Mouse (Mus musculus): ENCODE measurements around the gene Map2k6. TPM values are rescaled to one million over a fixed set of nuclear protein-coding genes. Genes with fewer than 3 reads are reported as not detected.
A peak's percentile ranks its signal among the peaks of the same experiment; 100 is the strongest.
"Not testable (repeated sequence)": the region's sequence is repeated elsewhere in the genome, so short reads cannot be mapped to it uniquely, and the experiment has no call there.

Gene Map2k6
- 1.6 and 3.6 TPM in 2 replicates for polyA plus RNA-seq (2012; ENCODE audit: insufficient read depth, insufficient read length, missing spikeins)

DNA sequence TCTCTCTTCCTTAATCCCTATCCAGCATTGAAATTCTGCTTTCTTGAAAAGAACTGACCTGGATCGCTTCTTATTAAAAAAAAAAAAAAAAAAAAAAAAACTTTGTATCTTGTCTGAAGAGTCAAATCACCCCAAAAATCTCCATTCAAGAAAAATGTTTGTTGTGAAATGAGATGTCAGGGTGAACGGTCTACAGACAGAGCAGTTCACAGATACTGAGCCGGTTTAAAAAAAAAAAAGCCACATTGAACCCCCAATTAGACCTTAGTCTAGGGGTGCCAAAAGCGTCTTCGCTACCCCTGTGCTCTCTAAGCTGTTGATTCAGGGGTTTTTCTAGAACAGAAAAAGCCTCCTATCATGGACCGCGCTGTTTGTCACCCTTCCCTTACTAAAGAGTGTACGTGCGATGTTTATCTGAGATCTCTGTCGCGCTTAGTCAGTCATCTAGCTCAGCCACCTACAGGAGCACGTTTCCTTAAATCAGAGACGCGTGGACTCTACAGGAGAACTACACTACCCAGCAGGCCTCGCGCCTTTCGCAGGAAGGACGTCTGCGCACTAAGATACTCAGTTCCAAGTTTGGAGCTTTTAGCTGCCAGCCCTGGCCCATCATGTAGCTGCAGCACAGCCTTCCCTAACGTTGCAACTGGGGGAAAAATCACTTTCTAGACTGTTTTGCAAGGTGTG is at the start of gene Map2k6:
Gene Map2k6 (plus strand): TSS at position 570 of the 687 bp plus-strand sequence.
- peak within 1 kb of the TSS; percentile 40 for H3K27ac ChIP-seq (ENCODE audit: insufficient read depth, low read depth, low read length)
- peaks cover 8% of the 10 kb centered on the region for H3K4me1 ChIP-seq (ENCODE audit: control insufficient read depth, insufficient read depth, low read length)
- peak within 1 kb of the TSS; percentile 74 for H3K4me3 ChIP-seq (ENCODE audit: insufficient read depth, low read length)
- no peak for TF ChIP-seq POLR2A (IDR thresholded peaks at IDR 0.05; ENCODE audit: borderline replicate concordance, low read depth, low read length)
- TF ChIP-seq CTCF (IDR thresholded peaks at IDR 0.05; ENCODE audit: low read depth, low read length) = no peak

- no peak overlapping the region for H3K27ac ChIP-seq (ENCODE audit: insufficient read depth, low read depth, low read length)
- no peak overlapping the region for H3K4me3 ChIP-seq (ENCODE audit: insufficient read depth, low read length)
- TF ChIP-seq POLR2A (IDR thresholded peaks at IDR 0.05; ENCODE audit: borderline replicate concordance, low read depth, low read length) = no peak
- TF ChIP-seq CTCF (IDR thresholded peaks at IDR 0.05; ENCODE audit: low read depth, low read length) = no peak
Measured at GRCm38 (mm10) chr11:110354261-110354660, 44.7 kb upstream of the Map2k6 start.

DNA sequence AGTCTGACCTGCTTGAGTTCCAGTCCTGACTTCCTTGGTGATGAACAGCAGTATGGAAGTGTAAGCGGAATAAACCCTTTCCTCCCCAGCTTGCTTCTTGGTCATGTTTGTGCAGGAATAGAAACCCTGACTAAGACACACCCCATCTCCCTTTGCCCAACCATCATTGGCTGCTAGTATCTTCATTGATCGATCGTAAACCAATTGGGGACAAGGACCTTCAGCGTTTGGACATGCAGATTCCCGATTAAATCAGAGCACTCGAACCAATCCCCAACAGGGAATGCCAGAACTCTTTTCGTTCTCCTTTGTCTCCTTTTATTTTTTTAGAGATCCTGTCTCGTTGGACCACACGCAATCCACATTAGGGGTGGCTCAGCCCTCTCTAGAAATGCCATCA is 43.8 kb upstream of the Map2k6 start:
- not testable (repeated sequence) for H3K4me1 ChIP-seq (ENCODE audit: control insufficient read depth, insufficient read depth, low read length); H3K4me3 ChIP-seq (ENCODE audit: insufficient read depth, low read length)

More at GRCm38 (mm10) chr11:110354261-110354660, 44.7 kb upstream of the Map2k6 start:
- peaks cover 7% of the 10 kb centered on the region for H3K4me1 ChIP-seq (ENCODE audit: control insufficient read depth, insufficient read depth, low read length)

DNA sequence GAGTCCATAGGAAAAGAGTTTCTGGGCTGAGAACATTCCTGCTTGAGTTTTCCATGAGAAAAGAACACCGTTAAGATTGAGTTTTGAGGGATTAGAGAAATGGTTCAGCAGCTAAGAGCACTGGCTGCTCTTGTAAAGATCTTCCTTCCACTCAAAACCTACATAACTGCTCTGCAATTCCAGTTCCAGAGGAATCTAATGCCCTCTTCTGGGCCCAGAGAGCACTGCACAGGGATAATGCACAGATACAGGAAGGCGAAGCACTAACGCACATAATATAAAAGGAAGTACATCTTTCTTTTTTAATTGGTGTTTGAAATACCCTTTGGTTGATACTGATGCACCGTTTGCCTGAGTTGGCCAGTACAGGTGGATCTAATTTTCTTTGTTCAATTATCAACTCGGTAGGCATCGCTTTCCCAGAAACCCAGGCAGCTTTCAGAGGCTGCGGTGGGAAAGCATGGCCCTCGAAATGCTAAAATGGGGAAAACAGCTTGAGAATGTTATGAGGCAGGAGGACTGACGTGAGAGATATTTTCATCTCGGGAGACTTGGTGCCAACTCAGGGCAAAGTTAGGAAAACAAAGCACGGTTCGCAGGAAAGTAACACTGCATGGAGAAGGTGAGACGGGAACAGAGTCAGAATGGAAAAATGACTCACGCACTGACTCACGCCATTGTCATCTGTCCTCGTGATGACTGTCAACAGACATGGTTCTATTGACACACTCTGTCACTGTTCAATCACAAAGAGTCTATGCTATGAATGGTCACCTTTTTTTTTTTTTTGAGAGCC is 41.0 kb upstream of the Map2k6 start:
- Histone ChIP-seq H3K27ac (ENCODE audit: insufficient read depth, low read depth, low read length) (peak overlapping the region; percentile 67), H3K4me1 (ENCODE audit: control insufficient read depth, insufficient read depth, low read length) (peaks cover 7% of the 10 kb centered on the region), H3K4me3 (ENCODE audit: insufficient read depth, low read length) (peak overlapping the region; percentile 43)
- TF ChIP-seq CTCF (IDR thresholded peaks at IDR 0.05; ENCODE audit: low read depth, low read length) = no peak
- no peak for TF ChIP-seq POLR2A (IDR thresholded peaks at IDR 0.05; ENCODE audit: borderline replicate concordance, low read depth, low read length)

More for the DNA sequence above, 43.8 kb upstream of the Map2k6 start:
- not testable (repeated sequence) for H3K27ac ChIP-seq (ENCODE audit: insufficient read depth, low read depth, low read length)

DNA sequence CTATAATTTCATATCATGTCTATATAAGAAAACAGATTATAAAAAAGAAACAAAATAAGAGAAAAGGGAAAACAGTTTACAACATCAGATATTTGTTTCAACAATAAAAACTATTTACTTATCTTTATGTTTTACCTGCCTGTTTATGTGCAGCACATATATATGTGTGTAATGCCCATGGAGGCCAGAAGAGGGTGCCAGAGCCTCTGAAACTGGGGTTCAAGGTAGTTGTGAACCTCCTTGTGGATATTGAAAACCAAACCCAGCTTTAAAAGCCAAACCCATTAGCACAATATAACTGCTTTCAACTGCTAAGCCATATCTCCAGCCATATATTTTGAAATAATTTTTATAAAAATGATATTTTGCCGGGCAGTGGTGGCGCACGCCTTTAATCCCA is 33.9 kb upstream of the Map2k6 start:
- TF ChIP-seq POLR2A (IDR thresholded peaks at IDR 0.05; ENCODE audit: borderline replicate concordance, low read depth, low read length) (no peak), CTCF (IDR thresholded peaks at IDR 0.05; ENCODE audit: low read depth, low read length) (no peak)
- H3K4me1 ChIP-seq (ENCODE audit: control insufficient read depth, insufficient read depth, low read length) = no peaks in the 10 kb centered on the region
- no peak overlapping the region for H3K4me3 ChIP-seq (ENCODE audit: insufficient read depth, low read length)
- no peak overlapping the region for H3K27ac ChIP-seq (ENCODE audit: insufficient read depth, low read depth, low read length)

GRCm38 (mm10) chr11:110366902-110367301 is 32.0 kb upstream of the Map2k6 start:
- TF ChIP-seq CTCF (IDR thresholded peaks at IDR 0.05; ENCODE audit: low read depth, low read length) (no peak), POLR2A (IDR thresholded peaks at IDR 0.05; ENCODE audit: borderline replicate concordance, low read depth, low read length) (no peak)
- Histone ChIP-seq H3K27ac (ENCODE audit: insufficient read depth, low read depth, low read length) (no peak overlapping the region), H3K4me1 (ENCODE audit: control insufficient read depth, insufficient read depth, low read length) (peaks cover 3% of the 10 kb centered on the region; the same call in 1 of the 2 replicates)

DNA sequence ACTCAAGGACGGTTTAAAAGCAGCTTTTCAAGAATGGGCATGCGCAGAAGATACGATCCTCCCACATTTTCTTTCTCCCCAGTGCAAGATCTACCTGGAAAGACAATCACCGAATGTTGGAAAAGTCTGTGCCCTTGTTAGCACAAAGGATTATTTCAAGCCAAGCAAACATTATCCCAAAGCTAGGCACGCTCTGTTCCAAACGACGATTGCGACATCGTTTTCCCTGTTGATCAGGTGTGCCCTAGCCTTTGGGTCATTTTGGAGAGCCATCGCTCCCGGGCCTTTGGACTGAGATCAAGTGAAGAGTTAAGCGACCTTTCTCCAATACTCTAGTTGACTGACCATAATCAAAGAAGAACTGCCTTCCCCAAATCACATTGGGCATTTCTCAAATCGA is 31.3 kb upstream of the Map2k6 start:
- Histone ChIP-seq H3K27ac (ENCODE audit: insufficient read depth, low read depth, low read length) (no peak overlapping the region), H3K4me3 (ENCODE audit: insufficient read depth, low read length) (no peak overlapping the region), H3K4me1 (ENCODE audit: control insufficient read depth, insufficient read depth, low read length) (peaks cover 5% of the 10 kb centered on the region)
- TF ChIP-seq POLR2A (IDR thresholded peaks at IDR 0.05; ENCODE audit: borderline replicate concordance, low read depth, low read length) (no peak), CTCF (IDR thresholded peaks at IDR 0.05; ENCODE audit: low read depth, low read length) (no peak)

More at GRCm38 (mm10) chr11:110366902-110367301, 32.0 kb upstream of the Map2k6 start:
- no peak overlapping the region for H3K4me3 ChIP-seq (ENCODE audit: insufficient read depth, low read length)

DNA sequence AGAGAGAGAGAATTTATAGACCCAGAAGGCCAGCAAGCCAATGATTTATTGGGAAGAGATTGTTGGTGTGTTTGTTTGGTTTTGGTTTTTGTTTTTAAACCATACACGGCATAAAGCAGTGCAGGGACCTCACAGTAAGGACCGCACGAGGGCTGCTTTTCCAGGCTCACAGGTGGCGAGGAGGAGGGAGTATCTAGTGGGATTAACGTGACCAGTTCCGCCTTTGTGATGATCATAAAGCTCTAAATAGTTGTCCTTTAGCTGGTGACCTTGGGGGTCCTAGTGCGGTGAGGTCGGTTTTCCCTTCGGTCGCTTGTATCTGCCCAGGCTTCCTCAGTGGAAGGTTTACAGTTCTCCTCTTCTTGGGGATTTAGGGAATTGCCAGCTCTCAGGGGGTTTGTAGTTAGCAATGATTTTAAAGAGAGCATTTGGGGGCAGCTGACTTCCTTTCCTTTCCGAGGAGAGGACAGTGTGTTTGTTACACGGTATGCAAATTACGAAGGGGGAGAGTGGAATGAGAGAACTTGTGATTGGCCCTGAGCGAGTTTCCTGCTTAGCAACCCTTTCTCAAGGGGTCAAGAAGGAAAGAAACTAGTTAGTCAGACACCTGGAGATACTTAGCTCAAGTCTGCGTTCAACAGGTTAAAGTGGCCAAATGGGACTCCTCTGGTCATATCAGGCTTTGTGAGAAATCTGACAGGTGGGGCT is 29.5 kb upstream of the Map2k6 start:
- no peak overlapping the region for H3K4me3 ChIP-seq (ENCODE audit: insufficient read depth, low read length)

GRCm38 (mm10) chr11:110371827-110372226 is 27.1 kb upstream of the Map2k6 start:
- Histone ChIP-seq H3K4me1 (ENCODE audit: control insufficient read depth, insufficient read depth, low read length) (peaks cover 8% of the 10 kb centered on the region), H3K4me3 (ENCODE audit: insufficient read depth, low read length) (no peak overlapping the region), H3K27ac (ENCODE audit: insufficient read depth, low read depth, low read length) (no peak overlapping the region)
- TF ChIP-seq CTCF (IDR thresholded peaks at IDR 0.05; ENCODE audit: low read depth, low read length) = no peak
- no peak for TF ChIP-seq POLR2A (IDR thresholded peaks at IDR 0.05; ENCODE audit: borderline replicate concordance, low read depth, low read length)

More for the DNA sequence above, 29.5 kb upstream of the Map2k6 start:
- no peak for TF ChIP-seq POLR2A (IDR thresholded peaks at IDR 0.05; ENCODE audit: borderline replicate concordance, low read depth, low read length)
- TF ChIP-seq CTCF (IDR thresholded peaks at IDR 0.05; ENCODE audit: low read depth, low read length) = no peak
- H3K4me1 ChIP-seq (ENCODE audit: control insufficient read depth, insufficient read depth, low read length) = peaks cover 8% of the 10 kb centered on the region
- no peak overlapping the region for H3K27ac ChIP-seq (ENCODE audit: insufficient read depth, low read depth, low read length)

All from bone marrow macrophage, adult 2 months (primary cell).